Comparison of ENCODE assay signal across 21 mouse cellular contexts in the genomic region with DNA sequence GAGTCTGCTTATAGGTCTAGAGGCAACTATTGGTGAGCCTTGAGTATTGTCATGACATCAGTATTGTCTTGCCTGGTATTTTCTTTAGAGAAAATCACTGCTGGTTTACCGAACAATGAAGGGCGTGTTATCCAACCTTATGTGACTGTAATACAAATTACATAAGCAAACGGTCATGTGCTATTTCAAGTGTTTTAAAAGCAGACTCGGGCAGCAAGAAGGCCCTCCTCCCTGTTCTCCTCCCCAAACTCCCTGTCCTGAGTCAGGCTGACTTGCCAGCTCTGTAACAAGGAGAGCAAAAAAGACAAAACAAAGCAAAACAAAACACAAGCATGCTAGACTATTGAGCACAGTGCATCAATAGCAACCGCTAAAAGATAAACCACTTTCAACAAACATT. TPM values are rescaled to one million over a fixed set of nuclear protein-coding genes. Genes with fewer than 3 reads are reported as not detected.
DNase-seq lines count a peak whose midpoint lies in the region; ATAC-seq and TF ChIP-seq lines count a peak whose summit lies in the region.
"Had no signal": no experiment of that assay in that cellular context is flagged by ENCODE, and none has a peak within 500 bp of the region (broad histone marks: within the 10 kb centered on the region; RNA-seq: fewer than 3 reads in every experiment).

No protein-coding gene starts in this region.

- H3K4me2 ChIP-seq in heart, postnatal 0 days (ENCODE audit: low read depth, low read length) = no peak overlapping the region
- H3K4me2 ChIP-seq in lung, embryonic 15.5 days = peak overlapping the region; percentile 6; the same call in 1 of the 2 replicates
- H3K4me2 ChIP-seq in stomach, embryonic 16.5 days (ENCODE audit: low read depth, low read length) = no peak overlapping the region
- H3K4me2 ChIP-seq: limb, embryonic 13.5 days; liver, embryonic 15.5 days; midbrain, embryonic 12.5 days had no signal

- peaks cover 28% of the 10 kb centered on the region for H3K4me1 ChIP-seq in heart, postnatal 0 days (ENCODE audit: control insufficient read depth, insufficient read depth)
- H3K4me1 ChIP-seq in megakaryocyte, embryonic 14.5 days = peaks cover 62% of the 10 kb centered on the region
- H3K4me1 ChIP-seq in lung, embryonic 15.5 days = peaks cover 22% of the 10 kb centered on the region
- H3K4me1 ChIP-seq in stomach, embryonic 16.5 days (ENCODE audit: control insufficient read depth, insufficient read depth, low read length) = peaks cover 13% of the 10 kb centered on the region; the same call in 1 of the 2 replicates

- no peak for TF ChIP-seq EP300 in heart, postnatal 0 days (IDR thresholded peaks at IDR 0.05; ENCODE audit: low read depth)

- no peak for TF ChIP-seq CTCF in heart, postnatal 0 days (IDR thresholded peaks at IDR 0.05; ENCODE audit: low read depth)

- peaks cover 22% of the 10 kb centered on the region for H3K36me3 ChIP-seq in heart, postnatal 0 days (replicated peaks; ENCODE audit: control insufficient read depth, insufficient read depth, low read length)
- peaks cover 30% of the 10 kb centered on the region for H3K36me3 ChIP-seq in megakaryocyte, embryonic 14.5 days (replicated peaks; ENCODE audit: low read length)
- peaks cover 26% of the 10 kb centered on the region for H3K36me3 ChIP-seq in lung, embryonic 15.5 days
- H3K36me3 ChIP-seq in stomach, embryonic 16.5 days (ENCODE audit: control insufficient read depth, insufficient read depth, low read length) = peaks cover 23% of the 10 kb centered on the region

- H3K27me3 ChIP-seq in heart, postnatal 0 days (ENCODE audit: control insufficient read depth, insufficient read depth, low read length) = no peaks in the 10 kb centered on the region
- H3K27me3 ChIP-seq in megakaryocyte, embryonic 14.5 days (replicated peaks) = no peaks in the 10 kb centered on the region
- no peaks in the 10 kb centered on the region for H3K27me3 ChIP-seq in lung, embryonic 15.5 days
- H3K27me3 ChIP-seq in stomach, embryonic 16.5 days (ENCODE audit: control insufficient read depth, insufficient read depth, low read length) = no peaks in the 10 kb centered on the region
- H3K27me3 ChIP-seq: limb, embryonic 13.5 days; liver, embryonic 15.5 days; midbrain, embryonic 12.5 days had no signal

- H3K9ac ChIP-seq in heart, postnatal 0 days (replicated peaks; ENCODE audit: low read depth, low read length) = no peak overlapping the region
- H3K9ac ChIP-seq in lung, embryonic 15.5 days = no peak overlapping the region
- H3K9ac ChIP-seq in stomach, embryonic 16.5 days (ENCODE audit: low read length) = no peak overlapping the region
- H3K9ac ChIP-seq: forebrain, postnatal 0 days; limb, embryonic 13.5 days; liver, embryonic 15.5 days; midbrain, embryonic 12.5 days had no signal

- WGBS in heart, postnatal 0 days = 69% methylated on average over 5 of the region's 5 CpGs
- 59% methylated on average over 5 of the region's 5 CpGs for WGBS in lung, embryonic 15.5 days
- 61% methylated on average over 5 of the region's 5 CpGs for WGBS in stomach, embryonic 16.5 days

- DNase-seq in heart, postnatal 0 days (ENCODE audit: low spot score) = no peak
- no peak for DNase-seq in heart, postnatal 36 days
- no peak for DNase-seq in adrenal gland, postnatal 36 days
- DNase-seq: adrenal gland, postnatal 25 days; forebrain, postnatal 0 days; kidney, adult 9 months had no signal

- H3K4me3 ChIP-seq in heart, postnatal 0 days (ENCODE audit: low read depth, low read length) = no peak overlapping the region
- peak overlapping the region; percentile 23 for H3K4me3 ChIP-seq in megakaryocyte, embryonic 14.5 days (replicated peaks)
- H3K4me3 ChIP-seq in lung, embryonic 15.5 days = no peak overlapping the region
- no peak overlapping the region for H3K4me3 ChIP-seq in stomach, embryonic 16.5 days (replicated peaks; ENCODE audit: low read length)
- H3K4me3 ChIP-seq: erythroblast, embryonic 14.5 days; limb, embryonic 13.5 days; liver, embryonic 15.5 days; midbrain, embryonic 12.5 days had no signal

- no peaks in the 10 kb centered on the region for H3K9me3 ChIP-seq in heart, postnatal 0 days (replicated peaks; ENCODE audit: control insufficient read depth, low read length)
- peaks cover 11% of the 10 kb centered on the region for H3K9me3 ChIP-seq in megakaryocyte, embryonic 14.5 days
- peaks cover 11% of the 10 kb centered on the region; the same call in 1 of the 2 replicates for H3K9me3 ChIP-seq in lung, embryonic 15.5 days
- H3K9me3 ChIP-seq in stomach, embryonic 16.5 days (replicated peaks; ENCODE audit: control insufficient read depth, low read length) = peaks cover 22% of the 10 kb centered on the region
- H3K9me3 ChIP-seq: liver, embryonic 15.5 days had no signal

- H3K27ac ChIP-seq in heart, postnatal 0 days (ENCODE audit: low read depth) = peak overlapping the region; percentile 34; the same call in 1 of the 2 replicates
- peak overlapping the region; percentile 79 for H3K27ac ChIP-seq in lung, embryonic 15.5 days
- peak overlapping the region; percentile 61 for H3K27ac ChIP-seq in stomach, embryonic 16.5 days (ENCODE audit: low read length)
- H3K27ac ChIP-seq: liver, embryonic 15.5 days; midbrain, embryonic 12.5 days had no signal

- no peak for ATAC-seq in heart, postnatal 0 days (ENCODE audit: insufficient read depth, low read depth)
- ATAC-seq in megakaryocyte, adult 5-6 weeks (ENCODE audit: poor library complexity, severe bottlenecking) = no peak
- no peak for ATAC-seq in lung, embryonic 15.5 days (ENCODE audit: borderline replicate concordance, extremely low read depth, low FRiP score, low TSS enrichment)
- no peak for ATAC-seq in stomach, embryonic 16.5 days (ENCODE audit: insufficient read depth, low FRiP score)
- ATAC-seq: forebrain, postnatal 0 days had no signal

- intact Hi-C loops in heart, postnatal 36 days (cut with DNase I) = loop anchor here (5.0 kb wide), 1 partner anchor 364 kb away; a partner anchor contains a TSS

RNA-seq across cellular contexts. Expression of a gene that starts 1.3 kb away (rescaled TPM):
- 20.8 and 27.2 TPM in 2 replicates for total RNA-seq in heart, postnatal 0 days (2014; rRNA removed; ENCODE audit: low replicate concordance)
- polyA plus RNA-seq in heart, postnatal 0 days (2015; fragmentation: Nextera tagmentation; extraction: Ambion mirVana) = 42.7 and 43.1 TPM in 2 replicates
- 10 to 100 TPM; 20.6 to 21.6 TPM for total RNA-seq in heart, postnatal 36 days (2021)
- polyA plus RNA-seq in megakaryocyte, embryonic 14.5 days (2012; ENCODE audit: insufficient read depth, low replicate concordance) = 1.1 TPM in 1 of 2 replicates, not detected in the other
- total RNA-seq in megakaryocyte, adult 5-6 weeks (2015) = 47.9 and 51.5 TPM in 2 replicates
- total RNA-seq in megakaryocyte, adult 5-6 weeks (2017) = 51.0 and 60.4 TPM in 2 replicates
- polyA plus RNA-seq in lung, embryonic 15.5 days (2015; fragmentation: Nextera tagmentation; extraction: Ambion mirVana) = 69.5 and 79.3 TPM in 2 replicates
- polyA plus RNA-seq in stomach, embryonic 16.5 days (2015; fragmentation: Nextera tagmentation; extraction: Ambion mirVana) = 62.8 and 63.0 TPM in 2 replicates
- 10 to 100 TPM; 18.7 to 20.8 TPM for total RNA-seq in adrenal gland, postnatal 36 days (2021)

RNA-seq across cellular contexts. Expression of a gene that starts 1.8 kb away (rescaled TPM):
- 0.61 and 4.1 TPM in 2 replicates for total RNA-seq in heart, postnatal 0 days (2014; rRNA removed; ENCODE audit: low replicate concordance)
- polyA plus RNA-seq in heart, postnatal 0 days (2015; fragmentation: Nextera tagmentation; extraction: Ambion mirVana) = 4.9 and 5.6 TPM in 2 replicates
- 1 to 10 TPM; 4.1 to 4.7 TPM for total RNA-seq in heart, postnatal 36 days (2021)
- 0.31 TPM in 1 of 2 replicates, not detected in the other for polyA plus RNA-seq in megakaryocyte, embryonic 14.5 days (2012; ENCODE audit: insufficient read depth, low replicate concordance)
- total RNA-seq in megakaryocyte, adult 5-6 weeks (2015) = 3.2 and 3.6 TPM in 2 replicates
- 5.8 and 6.4 TPM in 2 replicates for total RNA-seq in megakaryocyte, adult 5-6 weeks (2017)
- 14.5 and 15.7 TPM in 2 replicates for polyA plus RNA-seq in lung, embryonic 15.5 days (2015; fragmentation: Nextera tagmentation; extraction: Ambion mirVana)
- 10.8 and 13.6 TPM in 2 replicates for polyA plus RNA-seq in stomach, embryonic 16.5 days (2015; fragmentation: Nextera tagmentation; extraction: Ambion mirVana)
- total RNA-seq in adrenal gland, postnatal 36 days (2021) = 1 to 10 TPM; 4.0 to 4.1 TPM

RNA-seq across cellular contexts. Expression of a gene that starts 56.3 kb away (rescaled TPM):
- not detected in 2 replicates for total RNA-seq in heart, postnatal 0 days (2014; rRNA removed; ENCODE audit: low replicate concordance)
- not detected in 2 replicates for polyA plus RNA-seq in heart, postnatal 0 days (2015; fragmentation: Nextera tagmentation; extraction: Ambion mirVana)
- total RNA-seq in heart, postnatal 36 days (2021) = not detected
- not detected in 2 replicates for polyA plus RNA-seq in megakaryocyte, embryonic 14.5 days (2012; ENCODE audit: insufficient read depth, low replicate concordance)
- total RNA-seq in megakaryocyte, adult 5-6 weeks (2015) = not detected in 2 replicates
- not detected in 2 replicates for total RNA-seq in megakaryocyte, adult 5-6 weeks (2017)
- polyA plus RNA-seq in lung, embryonic 15.5 days (2015; fragmentation: Nextera tagmentation; extraction: Ambion mirVana) = not detected in 2 replicates
- not detected in 2 replicates for polyA plus RNA-seq in stomach, embryonic 16.5 days (2015; fragmentation: Nextera tagmentation; extraction: Ambion mirVana)
- total RNA-seq in adrenal gland, postnatal 36 days (2021) = not detected
- total RNA-seq: adrenal gland, postnatal 25 days; forebrain, postnatal 0 days; G1E; gastrocnemius, adult 8-10 months; heart, adult 8-10 months; heart, postnatal 25 days; layer of hippocampus, adult 18-20 months had no signal
- polyA plus RNA-seq: erythroblast, embryonic 14.5 days; forebrain, postnatal 0 days; G1E; limb, embryonic 13.5 days; liver, embryonic 15.5 days; midbrain, embryonic 12.5 days; spleen, adult 2 months; urinary bladder, adult 2 months had no signal
